ENCODE assay signal across 18 mouse cellular contexts in the genomic region with DNA sequence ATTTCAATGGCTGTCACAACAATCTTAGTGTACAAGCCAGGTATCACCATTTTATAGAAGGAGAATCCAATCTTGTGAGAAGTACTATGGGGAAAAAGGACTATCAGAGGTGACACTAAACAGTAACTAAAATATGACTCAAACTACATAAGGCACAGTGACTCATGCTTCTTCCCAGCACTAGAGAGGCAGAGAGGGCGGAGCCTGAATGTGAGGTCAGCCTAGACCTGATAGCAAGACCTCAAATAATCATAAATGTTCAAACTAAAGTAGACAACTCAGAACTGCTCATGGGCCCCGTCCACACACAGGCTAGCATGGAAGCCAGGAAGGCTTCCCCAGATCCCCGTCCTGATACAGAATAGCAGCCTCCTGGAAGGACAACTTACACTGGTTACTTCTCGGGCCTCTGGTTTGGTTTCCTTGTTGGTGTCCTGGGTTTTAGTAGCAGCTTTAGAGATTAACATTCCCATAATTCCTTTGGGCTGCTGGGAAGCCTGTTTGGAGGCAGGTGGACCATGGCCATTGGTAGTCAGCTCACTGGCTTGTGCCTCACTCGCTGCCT. TPM values are rescaled to one million over a fixed set of nuclear protein-coding genes. Genes with fewer than 3 reads are reported as not detected.
DNase-seq lines count a peak whose midpoint lies in the region; ATAC-seq lines count a peak whose summit lies in the region.
"Had no signal": no experiment of that assay in that cellular context is flagged by ENCODE, and none has a peak within 500 bp of the region (broad histone marks: within the 10 kb centered on the region; RNA-seq: fewer than 3 reads in every experiment).

No protein-coding gene starts in this region.

- WGBS in liver, embryonic 13.5 days (ENCODE audit: insufficient replicate concordance) = 64% methylated on average over 5 of the region's 5 CpGs

- peak; percentile 60; the same call in 1 of the 2 replicates for ATAC-seq in liver, embryonic 13.5 days (ENCODE audit: low read depth)

- no peaks in the 10 kb centered on the region for H3K27me3 ChIP-seq in liver, embryonic 13.5 days
- H3K27me3 ChIP-seq: liver, embryonic 15.5 days had no signal

- H3K4me2 ChIP-seq in liver, embryonic 13.5 days = no peak overlapping the region
- H3K4me2 ChIP-seq: liver, embryonic 15.5 days had no signal

- peaks cover 92% of the 10 kb centered on the region for H3K36me3 ChIP-seq in liver, embryonic 13.5 days

- DNase-seq in adrenal gland, adult 2 months = peak; percentile 58
- no peak for DNase-seq in adrenal gland, adult 8-10 months
- DNase-seq in 3T3-L1 (ENCODE audit: low read depth, low spot score) = peak; percentile 75
- peak; percentile 61 for DNase-seq in c-Kit-positive CD71-negative TER-119-negative erythroid progenitor cells, embryonic 14.5 days (ENCODE audit: low read depth)
- peak; percentile 8 for DNase-seq in liver, embryonic 13.5 days
- no peak for DNase-seq in gastrocnemius, postnatal 4 days (ENCODE audit: low spot score in 2 of 2)
- no peak for DNase-seq in gastrocnemius, adult 18-20 months (ENCODE audit: low spot score)
- no peak for DNase-seq in left cerebral cortex, postnatal 10 days (ENCODE audit: extremely low spot score in 1 of 2, low spot score in 2 of 2)
- DNase-seq: B cell, adult 2 months; cerebellum, adult 18-20 months; heart, postnatal 36 days; kidney, postnatal 4 days; right cerebral cortex, postnatal 14 days had no signal

- H3K27ac ChIP-seq in liver, embryonic 13.5 days = no peak overlapping the region
- H3K27ac ChIP-seq: heart, embryonic 10.5 days; left cerebral cortex, adult 2 months; liver, embryonic 15.5 days had no signal

- H3K9ac ChIP-seq in liver, embryonic 13.5 days = no peak overlapping the region
- H3K9ac ChIP-seq: liver, embryonic 15.5 days had no signal

- no peaks in the 10 kb centered on the region for H3K9me3 ChIP-seq in liver, embryonic 13.5 days (replicated peaks)
- H3K9me3 ChIP-seq: G1E; heart, embryonic 10.5 days; liver, embryonic 15.5 days had no signal

- intact Hi-C loops in left cerebral cortex, postnatal 10 days (cut with DNase I) = no loop called here

- H3K4me1 ChIP-seq in liver, embryonic 13.5 days (replicated peaks) = peaks cover 3% of the 10 kb centered on the region; the same call in 1 of the 2 replicates
- H3K4me1 ChIP-seq: heart, embryonic 10.5 days had no signal

- H3K4me3 ChIP-seq in liver, embryonic 13.5 days (replicated peaks) = no peak overlapping the region
- H3K4me3 ChIP-seq: erythroblast, embryonic 14.5 days; heart, embryonic 10.5 days; left cerebral cortex, adult 2 months; liver, embryonic 15.5 days had no signal

RNA-seq across cellular contexts. Expression of a gene that starts 21.3 kb away (rescaled TPM):
- 10 to 100 TPM; 22.4 to 23.3 TPM for total RNA-seq in adrenal gland, adult 2 months (2021)
- polyA plus RNA-seq in adrenal gland, adult 2 months (2012; rRNA removed) = 2.4 and 4.1 TPM in 2 replicates
- total RNA-seq in adrenal gland, adult 8-10 months (2022) = 10 to 100 TPM; 21.5 to 31.9 (median 26.0) TPM
- polyA plus RNA-seq in liver, embryonic 13.5 days (2015; fragmentation: Nextera tagmentation; extraction: Ambion mirVana) = 54.4 and 68.4 TPM in 2 replicates
- 10 to 100 TPM; 25.1 to 26.0 TPM for total RNA-seq in gastrocnemius, postnatal 4 days (2021)
- 1 to 10 TPM; 4.8 to 5.2 TPM for total RNA-seq in gastrocnemius, adult 18-20 months (2021)
- 10 to 100 TPM; 32.6 to 36.3 TPM for total RNA-seq in left cerebral cortex, postnatal 10 days (2021)

RNA-seq across cellular contexts. Expression of a gene that starts 59.0 kb away (rescaled TPM):
- 1 to 10 TPM; 3.0 to 6.0 TPM for total RNA-seq in adrenal gland, adult 2 months (2021)
- 12.9 and 15.5 TPM in 2 replicates for polyA plus RNA-seq in adrenal gland, adult 2 months (2012; rRNA removed)
- 1 to 10 TPM; 5.2 to 7.5 (median 6.4) TPM for total RNA-seq in adrenal gland, adult 8-10 months (2022)
- polyA plus RNA-seq in liver, embryonic 13.5 days (2015; fragmentation: Nextera tagmentation; extraction: Ambion mirVana) = 7.0 and 7.2 TPM in 2 replicates
- 1 to 10 TPM; 7.7 to 8.1 TPM for total RNA-seq in gastrocnemius, postnatal 4 days (2021)
- total RNA-seq in gastrocnemius, adult 18-20 months (2021) = 1 to 10 TPM; 3.9 to 4.3 TPM
- total RNA-seq in left cerebral cortex, postnatal 10 days (2021) = 1 to 10 TPM; 4.8 to 5.2 TPM

Comparison
In these comparisons a context has a peak if more than half of its experiments do, and no peak if none do; other contexts are left out.
1. DNase-seq: peak in adrenal gland, adult 2 months (single experiment), 3T3-L1 (single experiment), c-Kit-positive CD71-negative TER-119-negative erythroid progenitor cells, embryonic 14.5 days (single experiment) and liver, embryonic 13.5 days (single experiment); none in adrenal gland, adult 8-10 months (single experiment), gastrocnemius, postnatal 4 days (0 of 2), gastrocnemius, adult 18-20 months (single experiment) and left cerebral cortex, postnatal 10 days (0 of 2).